Mouse (Mus musculus): ENCODE results near the gene Otos. TPM values are rescaled to one million over a fixed set of nuclear protein-coding genes. Genes with fewer than 3 reads are reported as not detected.

The Otos gene
- total and polyA plus RNA-seq, 3 experiments, result 0.66 TPM; not detected in 2

DNA sequence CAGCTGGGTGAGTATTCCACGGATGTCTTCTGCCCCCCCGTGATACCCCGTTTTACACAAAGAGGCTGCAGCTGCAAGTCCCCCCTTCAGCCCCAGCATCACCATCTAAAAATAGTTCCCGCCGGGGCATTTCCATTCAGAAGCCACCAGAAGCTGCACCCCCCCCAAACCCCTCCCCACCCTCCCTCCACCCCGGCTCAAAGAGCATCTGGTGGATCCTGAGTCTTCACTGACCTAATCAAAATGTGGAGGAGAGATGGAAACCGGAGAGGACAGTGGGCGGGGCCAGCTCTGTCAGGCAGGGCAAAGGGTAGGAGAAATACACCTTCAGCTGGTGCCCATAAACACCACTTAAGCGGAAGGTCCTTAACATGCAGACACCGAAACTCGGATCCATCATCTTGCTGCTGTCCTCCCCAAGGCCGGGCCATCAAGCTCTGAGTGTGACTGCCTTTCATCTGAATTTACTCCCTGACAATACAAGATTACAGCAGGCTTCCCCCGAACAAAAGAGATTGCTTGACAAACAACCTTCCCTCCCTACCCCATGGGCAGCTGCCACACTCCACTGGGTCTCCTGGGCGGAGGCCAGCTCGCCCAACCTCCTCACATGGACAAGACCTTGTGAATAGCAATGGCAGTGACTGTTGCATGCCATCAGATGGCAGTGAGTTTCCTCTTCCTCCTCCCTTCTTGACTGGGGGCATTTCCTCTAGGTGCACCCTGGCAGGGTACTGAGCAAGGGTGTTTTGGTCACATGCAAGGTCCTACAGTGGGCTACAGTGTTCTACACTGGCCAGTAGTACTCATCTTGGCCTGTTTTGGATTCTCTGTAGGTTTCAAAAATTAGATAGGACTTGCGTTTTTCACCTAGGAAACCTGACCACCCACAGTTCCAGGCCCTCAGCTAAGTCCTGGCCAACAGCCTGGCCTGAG lies 32.3 kb upstream of the Otos start:
- ATAC-seq (ENCODE audit: extremely low read depth, insufficient number of reproducible peaks, low FRiP score, poor library complexity, severe bottlenecking) (no peak), DNase-seq (ENCODE audit: low spot score) (no peak)
- H3K27me3 ChIP-seq (ENCODE audit: insufficient read depth, low read length), result peaks cover 19% of the 10 kb centered on the region
- H3K4me1 ChIP-seq (ENCODE audit: insufficient read depth, low read depth, low read length), result 0 out of 2 replicates have a peak, but pooled peaks cover 3% of the 10 kb centered on the region
- no peak for TF ChIP-seq TAL1 (conservative IDR thresholded peaks at IDR 0.05; ENCODE audit: low read depth, low read length)
- no peak for TF ChIP-seq POLR2AphosphoS5 (IDR thresholded peaks at IDR 0.05; ENCODE audit: insufficient replicate concordance, low read depth, low read length)
- TF ChIP-seq GATA2 (IDR thresholded peaks at IDR 0.05; ENCODE audit: borderline replicate concordance, low read depth, low read length), result no peak
- no peak for TF ChIP-seq CTCF (IDR thresholded peaks at IDR 0.05; ENCODE audit: low read depth, low read length)
- TF ChIP-seq GATA1 (IDR thresholded peaks at IDR 0.05; ENCODE audit: borderline replicate concordance, low read length), result no peak
- no peaks in the 10 kb centered on the region for H3K36me3 ChIP-seq (replicated peaks)
- no peaks in the 10 kb centered on the region for H3K9me3 ChIP-seq (replicated peaks)
- no peak overlapping the region for H3K4me3 ChIP-seq (ENCODE audit: low read depth, low read length)

DNA sequence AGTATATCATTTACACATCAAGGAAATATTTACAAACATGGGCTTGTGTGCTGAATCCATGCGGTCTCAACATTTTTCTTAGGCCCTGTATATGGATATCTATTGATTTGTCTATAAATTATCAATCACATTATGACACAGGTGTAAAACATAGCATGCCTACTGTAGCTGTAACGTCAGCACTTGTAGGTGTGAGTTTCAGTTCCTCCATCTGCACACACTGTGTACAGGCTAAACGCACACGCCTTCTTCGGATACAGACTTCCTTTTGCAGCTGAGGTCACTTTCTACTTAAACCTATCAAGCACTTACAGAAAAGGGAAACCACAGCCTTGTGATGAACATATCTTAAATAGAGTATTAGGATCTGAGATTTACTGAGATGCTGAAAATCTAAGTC lies 30.1 kb upstream of the Otos start:
- TF ChIP-seq CTCF (IDR thresholded peaks at IDR 0.05; ENCODE audit: low read depth, low read length) (no peak), GATA2 (IDR thresholded peaks at IDR 0.05; ENCODE audit: borderline replicate concordance, low read depth, low read length) (no peak), POLR2AphosphoS5 (IDR thresholded peaks at IDR 0.05; ENCODE audit: insufficient replicate concordance, low read depth, low read length) (no peak), GATA1 (IDR thresholded peaks at IDR 0.05; ENCODE audit: borderline replicate concordance, low read length) (no peak), TAL1 (conservative IDR thresholded peaks at IDR 0.05; ENCODE audit: low read depth, low read length) (no peak)
- no peak overlapping the region for H3K4me3 ChIP-seq (ENCODE audit: low read depth, low read length)
- H3K36me3 ChIP-seq (replicated peaks), result no peaks in the 10 kb centered on the region
- no peak for DNase-seq (ENCODE audit: low spot score)
- peaks cover 19% of the 10 kb centered on the region for H3K27me3 ChIP-seq (ENCODE audit: insufficient read depth, low read length)
- H3K4me1 ChIP-seq (ENCODE audit: insufficient read depth, low read depth, low read length), result peaks cover 5% of the 10 kb centered on the region; the same call in 1 of the 2 replicates
- H3K9me3 ChIP-seq (replicated peaks), result no peaks in the 10 kb centered on the region
- no peak for ATAC-seq (ENCODE audit: extremely low read depth, insufficient number of reproducible peaks, low FRiP score, poor library complexity, severe bottlenecking)

DNA sequence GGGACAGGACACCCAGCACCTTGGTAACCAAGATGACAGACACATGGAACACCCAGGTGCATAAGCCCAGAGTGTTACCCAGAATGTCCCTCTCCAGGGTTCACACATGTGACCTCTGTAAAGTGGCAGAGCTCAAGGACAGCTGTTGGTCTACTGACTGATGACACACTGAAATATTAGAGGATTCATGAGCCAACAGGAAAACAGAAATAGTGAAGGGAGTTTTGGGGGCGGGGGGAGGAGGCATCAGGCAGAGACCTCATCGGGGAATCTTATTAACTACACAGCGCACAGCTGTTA lies 28.0 kb upstream of the Otos start:
- no peak overlapping the region for H3K4me3 ChIP-seq (ENCODE audit: low read depth, low read length)
- H3K4me1 ChIP-seq (ENCODE audit: insufficient read depth, low read depth, low read length), result peaks cover 2% of the 10 kb centered on the region; the same call in 1 of the 2 replicates
- H3K9me3 ChIP-seq (replicated peaks), result no peaks in the 10 kb centered on the region
- DNase-seq (ENCODE audit: low spot score) (no peak), ATAC-seq (ENCODE audit: extremely low read depth, insufficient number of reproducible peaks, low FRiP score, poor library complexity, severe bottlenecking) (no peak)
- H3K27me3 ChIP-seq (ENCODE audit: insufficient read depth, low read length), result peaks cover 15% of the 10 kb centered on the region
- TF ChIP-seq POLR2AphosphoS5 (IDR thresholded peaks at IDR 0.05; ENCODE audit: insufficient replicate concordance, low read depth, low read length), result no peak
- TF ChIP-seq GATA2 (IDR thresholded peaks at IDR 0.05; ENCODE audit: borderline replicate concordance, low read depth, low read length), result no peak
- no peak for TF ChIP-seq GATA1 (IDR thresholded peaks at IDR 0.05; ENCODE audit: borderline replicate concordance, low read length)
- H3K36me3 ChIP-seq (replicated peaks), result no peaks in the 10 kb centered on the region

DNA sequence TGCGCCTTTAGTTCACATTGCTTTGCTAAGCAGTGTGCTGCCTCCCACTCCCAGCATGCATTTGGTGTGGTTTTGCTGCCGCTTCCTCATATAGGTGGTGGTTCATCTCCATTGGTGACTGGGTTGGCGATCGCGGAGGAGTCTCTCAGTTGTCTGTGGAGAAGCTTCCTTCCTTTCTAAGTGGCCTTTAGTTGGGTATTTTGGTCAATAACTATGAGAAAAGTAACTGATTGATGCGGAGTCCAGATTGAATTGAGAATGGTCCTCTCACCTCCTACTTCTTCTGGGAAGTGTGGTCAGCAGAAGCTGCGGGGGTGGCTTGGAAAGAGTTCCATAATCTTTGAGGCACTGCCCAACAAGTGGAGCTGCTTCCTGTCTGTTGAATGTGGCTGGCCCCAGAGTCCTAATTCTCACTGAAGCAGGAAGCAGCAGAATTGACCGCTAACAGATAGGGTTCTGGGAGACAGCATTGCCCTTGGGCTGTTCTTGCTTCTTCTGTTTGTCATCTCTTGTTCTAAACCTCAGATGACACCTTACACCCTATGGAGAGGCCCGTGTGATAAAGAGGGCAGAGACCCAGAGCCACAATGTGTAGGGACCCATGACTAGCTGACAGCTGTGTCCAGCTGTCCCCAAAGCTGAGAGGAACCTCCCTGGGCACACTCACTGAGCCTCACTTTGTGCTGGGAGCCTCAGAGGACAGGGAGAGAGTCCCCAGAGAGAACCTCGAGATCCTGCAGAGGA lies 27.5 kb upstream of the Otos start:
- H3K4me3 ChIP-seq (ENCODE audit: low read depth, low read length), result no peak overlapping the region

DNA sequence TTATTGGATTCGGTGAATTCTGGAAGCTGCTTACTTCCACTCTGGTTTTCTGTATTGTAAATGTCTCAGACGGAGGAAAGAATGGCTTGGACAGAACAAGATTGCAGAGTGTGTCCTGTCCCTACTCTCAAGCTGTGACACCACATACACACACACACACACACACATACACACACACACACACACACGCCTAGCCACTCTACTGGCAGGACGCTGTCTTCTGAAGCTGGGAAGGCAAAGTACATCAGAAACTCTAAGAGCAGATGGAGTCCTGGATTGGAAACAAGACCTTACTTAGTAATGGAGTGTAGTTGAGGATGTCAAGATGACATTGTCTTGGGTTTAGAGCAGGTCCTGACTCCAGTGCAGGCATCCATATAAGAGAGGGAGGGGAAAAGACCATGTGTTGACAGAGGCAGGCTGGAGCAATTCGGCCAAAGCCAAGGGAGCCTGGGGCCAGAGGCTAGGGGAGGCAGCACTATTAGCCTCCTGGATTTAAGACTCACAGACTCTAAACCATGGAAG lies 24.7 kb upstream of the Otos start:
- H3K4me3 ChIP-seq (ENCODE audit: low read depth, low read length), result no peak overlapping the region
- no peaks in the 10 kb centered on the region for H3K9me3 ChIP-seq (replicated peaks)
- ATAC-seq (ENCODE audit: extremely low read depth, insufficient number of reproducible peaks, low FRiP score, poor library complexity, severe bottlenecking) (no peak), DNase-seq (ENCODE audit: low spot score) (no peak)
- peaks cover 10% of the 10 kb centered on the region for H3K27me3 ChIP-seq (ENCODE audit: insufficient read depth, low read length)
- TF ChIP-seq CTCF (IDR thresholded peaks at IDR 0.05; ENCODE audit: low read depth, low read length), result no peak
- TF ChIP-seq GATA1 (IDR thresholded peaks at IDR 0.05; ENCODE audit: borderline replicate concordance, low read length), result no peak
- no peak for TF ChIP-seq GATA2 (IDR thresholded peaks at IDR 0.05; ENCODE audit: borderline replicate concordance, low read depth, low read length)
- TF ChIP-seq TAL1 (conservative IDR thresholded peaks at IDR 0.05; ENCODE audit: low read depth, low read length), result no peak
- no peak for TF ChIP-seq POLR2AphosphoS5 (IDR thresholded peaks at IDR 0.05; ENCODE audit: insufficient replicate concordance, low read depth, low read length)
- no peaks in the 10 kb centered on the region for H3K36me3 ChIP-seq (replicated peaks)
- H3K4me1 ChIP-seq (ENCODE audit: insufficient read depth, low read depth, low read length), result peaks cover 2% of the 10 kb centered on the region; the same call in 1 of the 2 replicates

More for the DNA sequence above, 27.5 kb upstream of the Otos start:
- DNase-seq (ENCODE audit: low spot score), result no peak
- no peaks in the 10 kb centered on the region for H3K36me3 ChIP-seq (replicated peaks)
- H3K27me3 ChIP-seq (ENCODE audit: insufficient read depth, low read length), result peaks cover 14% of the 10 kb centered on the region
- no peaks in the 10 kb centered on the region for H3K9me3 ChIP-seq (replicated peaks)
- TF ChIP-seq POLR2AphosphoS5 (IDR thresholded peaks at IDR 0.05; ENCODE audit: insufficient replicate concordance, low read depth, low read length), result no peak
- TF ChIP-seq TAL1 (conservative IDR thresholded peaks at IDR 0.05; ENCODE audit: low read depth, low read length), result no peak
- no peak for TF ChIP-seq GATA1 (IDR thresholded peaks at IDR 0.05; ENCODE audit: borderline replicate concordance, low read length)
- no peak for TF ChIP-seq GATA2 (IDR thresholded peaks at IDR 0.05; ENCODE audit: borderline replicate concordance, low read depth, low read length)
- TF ChIP-seq CTCF (IDR thresholded peaks at IDR 0.05; ENCODE audit: low read depth, low read length), result no peak
- no peak for ATAC-seq (ENCODE audit: extremely low read depth, insufficient number of reproducible peaks, low FRiP score, poor library complexity, severe bottlenecking)
- peaks cover 2% of the 10 kb centered on the region; the same call in 1 of the 2 replicates for H3K4me1 ChIP-seq (ENCODE audit: insufficient read depth, low read depth, low read length)

DNA sequence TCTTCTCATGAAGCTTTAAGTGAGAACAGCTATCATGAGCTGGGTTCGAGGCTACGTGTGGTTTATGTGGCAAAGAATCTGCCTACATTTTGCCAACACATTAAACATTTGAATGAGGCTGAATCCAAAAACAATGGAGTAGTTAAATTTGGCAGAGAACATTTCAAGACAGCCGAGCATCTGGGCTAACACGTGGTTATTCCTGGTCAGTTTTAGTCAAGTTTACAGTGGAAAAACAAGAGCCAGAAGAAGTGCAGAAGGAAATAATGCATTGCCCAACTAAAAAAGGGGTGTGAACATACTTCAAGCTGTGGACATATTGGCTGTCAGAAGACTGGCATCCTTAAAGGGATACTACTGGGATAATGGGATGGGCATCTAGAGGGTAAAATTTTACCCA lies 22.7 kb upstream of the Otos start:
- no peak for DNase-seq (ENCODE audit: low spot score)
- no peak overlapping the region for H3K4me3 ChIP-seq (ENCODE audit: low read depth, low read length)
- no peak for TF ChIP-seq GATA1 (IDR thresholded peaks at IDR 0.05; ENCODE audit: borderline replicate concordance, low read length)
- no peak for TF ChIP-seq GATA2 (IDR thresholded peaks at IDR 0.05; ENCODE audit: borderline replicate concordance, low read depth, low read length)
- no peak for TF ChIP-seq TAL1 (conservative IDR thresholded peaks at IDR 0.05; ENCODE audit: low read depth, low read length)
- no peak for TF ChIP-seq CTCF (IDR thresholded peaks at IDR 0.05; ENCODE audit: low read depth, low read length)
- no peak for TF ChIP-seq POLR2AphosphoS5 (IDR thresholded peaks at IDR 0.05; ENCODE audit: insufficient replicate concordance, low read depth, low read length)
- peaks cover 2% of the 10 kb centered on the region; the same call in 1 of the 2 replicates for H3K4me1 ChIP-seq (ENCODE audit: insufficient read depth, low read depth, low read length)
- no peak for ATAC-seq (ENCODE audit: extremely low read depth, insufficient number of reproducible peaks, low FRiP score, poor library complexity, severe bottlenecking)
- no peaks in the 10 kb centered on the region for H3K9me3 ChIP-seq (replicated peaks)
- no peaks in the 10 kb centered on the region for H3K36me3 ChIP-seq (replicated peaks)
- peaks cover 11% of the 10 kb centered on the region; the same call in 1 of the 2 replicates for H3K27me3 ChIP-seq (ENCODE audit: insufficient read depth, low read length)
